Mouse (Mus musculus) lung, adult 2 months (tissue): ENCODE results near the gene Prnp. TPM values are rescaled to one million over a fixed set of nuclear protein-coding genes. Genes with fewer than 3 reads are reported as not detected.

Experiments used
- DNase-seq: peaks from one replicate; pipeline ENCODE4 v3.0.0; 2022
- H3K4me1 ChIP-seq: fragments of 200-500 bp; 2 replicates; pipeline ENCODE4 v1.6.1; 2011; ENCODE audit warnings: low read length; ENCODE audit not compliant: control insufficient read depth, insufficient read depth
- H3K4me3 ChIP-seq: fragments of 200-500 bp; replicated peaks from 2 replicates; pipeline ENCODE3; 2011; ENCODE audit warnings: low read depth, mild to moderate bottlenecking, control low read depth, low read length; ENCODE audit errors: extremely low read depth
- CTCF ChIP-seq: fragments of 200-500 bp; IDR thresholded peaks from 2 replicates; pipeline ENCODE4 v1.5.1; 2011; ENCODE audit warnings: mild to moderate bottlenecking, low read length, control low read depth; ENCODE audit not compliant: insufficient read depth
- POLR2A ChIP-seq: fragments of 200-500 bp; IDR thresholded peaks from 2 replicates; pipeline ENCODE4 v1.6.1; 2011; ENCODE audit warnings: low read depth, mild to moderate bottlenecking, control low read depth, low read length, borderline replicate concordance; ENCODE audit errors: extremely low read depth
- WGBS: fragments of 180-500 bp; shearing (Covaris S2); methylation state at CpG from one replicate; pipeline ENCODE4 v1.1.7; 2018; 5-methylcytosine and 5-hydroxymethylcytosine counted together
- polyA plus RNA-seq: library from polyadenylated mRNA; depleted of rRNA; stranded (reverse); fragments of >200 nt; gene quantifications from 2 replicates; pipeline ENCODE4 v1.2.3, GENCODE M21; 2012

The Prnp gene
- polyA plus RNA-seq, 1 experiment = 102 TPM

DNA sequence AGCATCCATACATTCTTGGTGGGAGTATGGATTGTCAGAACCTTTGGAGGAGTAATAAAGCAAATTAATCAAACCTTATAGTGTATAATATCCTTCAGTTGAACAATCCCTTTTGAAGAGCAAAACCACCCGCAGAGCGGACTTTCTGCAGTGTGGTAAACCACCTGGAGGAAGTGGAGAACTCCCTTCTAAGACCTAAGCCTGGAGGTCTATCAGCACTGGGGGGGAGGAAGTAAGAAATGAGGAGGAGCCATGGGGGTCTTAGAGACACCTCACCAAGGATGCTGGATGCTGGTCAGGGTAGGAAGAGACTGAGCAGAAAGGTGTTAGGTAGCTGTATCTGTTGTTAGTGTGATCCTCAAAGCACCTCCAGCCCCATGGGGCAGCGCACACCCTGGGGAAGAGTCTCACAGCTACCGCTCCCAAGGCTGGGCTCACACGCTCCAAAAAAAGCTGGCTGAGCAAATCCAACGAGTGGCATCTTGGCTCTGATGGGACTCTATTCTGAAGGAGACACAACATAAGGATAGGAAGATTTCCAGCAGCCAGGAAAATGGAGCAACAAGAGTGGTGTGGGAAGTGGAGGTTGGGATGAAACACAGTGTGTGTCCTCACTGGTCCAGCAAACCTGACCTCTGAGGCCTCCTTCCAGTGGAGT, 23.1 kb upstream of the Prnp start:
- no peak overlapping the region for H3K4me3 ChIP-seq
- DNase-seq = no peak
- WGBS = 68% methylated on average over 6 of the region's 6 CpGs
- TF ChIP-seq CTCF = no peak
- TF ChIP-seq POLR2A = no peak
- no peaks in the 10 kb centered on the region; the same call in 1 of the 2 replicates for H3K4me1 ChIP-seq

DNA sequence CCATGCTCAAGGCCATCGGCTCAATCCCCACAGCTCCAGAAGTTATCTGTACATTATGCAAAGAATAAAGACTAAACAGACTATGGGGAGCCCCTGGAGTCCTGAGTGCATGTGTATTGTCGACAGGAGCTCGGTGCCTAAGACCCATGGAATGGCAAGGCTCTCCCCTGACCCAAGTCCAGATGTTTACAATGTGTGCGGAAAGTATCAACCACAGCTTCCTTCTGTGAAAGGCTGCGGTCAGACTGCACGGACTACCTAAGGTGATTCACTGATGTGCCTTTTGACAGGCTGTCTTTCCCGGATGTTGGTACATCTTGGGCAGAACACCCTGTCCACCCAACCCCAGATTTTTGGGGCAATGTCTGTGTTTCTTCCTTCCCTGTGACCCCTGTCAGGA, 21.5 kb upstream of the Prnp start:
- TF ChIP-seq CTCF (no peak), POLR2A (no peak)
- 28% methylated on average over 7 of the region's 7 CpGs for WGBS

DNA sequence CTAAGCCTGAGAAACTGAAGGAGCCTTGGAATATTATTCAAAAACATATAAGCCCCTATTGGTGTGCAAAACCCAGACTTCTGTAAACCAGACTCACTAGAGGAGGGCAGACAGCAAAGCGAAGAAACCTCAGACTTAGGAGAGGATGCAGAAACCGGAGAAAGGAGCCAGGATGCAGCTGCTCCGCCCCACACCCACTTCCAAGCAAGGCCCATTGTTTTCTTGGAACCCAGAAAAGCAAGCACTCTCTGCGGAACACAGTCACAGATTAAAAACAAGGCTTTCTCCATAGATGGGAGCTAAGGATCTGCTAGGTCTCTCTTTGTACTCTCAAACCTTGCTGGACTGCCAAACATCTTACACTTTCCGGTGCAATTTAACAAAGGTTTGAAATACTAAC, 17.2 kb upstream of the Prnp start:
- Histone ChIP-seq H3K4me1 (no peaks in the 10 kb centered on the region; the same call in 1 of the 2 replicates), H3K4me3 (no peak overlapping the region)
- no peak for DNase-seq
- 41% methylated on average over 5 of the region's 5 CpGs for WGBS
- TF ChIP-seq POLR2A (no peak), CTCF (no peak)

More for the DNA sequence above, 21.5 kb upstream of the Prnp start:
- Histone ChIP-seq H3K4me3 (no peak overlapping the region), H3K4me1 (no peaks in the 10 kb centered on the region; the same call in 1 of the 2 replicates)
- DNase-seq = no peak

DNA sequence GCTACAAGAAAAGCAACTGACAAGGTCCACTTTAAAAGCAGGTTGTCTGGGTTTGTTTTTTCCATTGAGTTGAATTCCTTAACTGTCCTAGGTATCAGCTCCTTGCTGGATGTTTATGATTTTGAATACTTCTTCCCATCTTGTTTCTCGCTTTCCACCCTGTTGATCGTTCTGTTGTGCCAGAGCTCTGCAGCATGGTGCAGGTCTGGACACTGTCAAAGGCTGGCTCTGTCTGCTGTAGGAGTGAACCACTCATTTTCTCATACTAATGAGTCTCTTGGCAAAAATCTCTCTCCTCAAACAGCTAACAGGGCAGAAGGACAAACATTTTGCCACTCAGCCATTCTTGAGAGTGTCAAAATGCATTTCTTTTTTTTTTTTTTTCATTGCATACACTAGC, 14.6 kb upstream of the Prnp start:
- H3K4me3 ChIP-seq = no peak overlapping the region
- no peaks in the 10 kb centered on the region; the same call in 1 of the 2 replicates for H3K4me1 ChIP-seq
- 68% methylated on average over 2 of the region's 2 CpGs for WGBS
- no peak for TF ChIP-seq POLR2A
- no peak for TF ChIP-seq CTCF
- DNase-seq = no peak

DNA sequence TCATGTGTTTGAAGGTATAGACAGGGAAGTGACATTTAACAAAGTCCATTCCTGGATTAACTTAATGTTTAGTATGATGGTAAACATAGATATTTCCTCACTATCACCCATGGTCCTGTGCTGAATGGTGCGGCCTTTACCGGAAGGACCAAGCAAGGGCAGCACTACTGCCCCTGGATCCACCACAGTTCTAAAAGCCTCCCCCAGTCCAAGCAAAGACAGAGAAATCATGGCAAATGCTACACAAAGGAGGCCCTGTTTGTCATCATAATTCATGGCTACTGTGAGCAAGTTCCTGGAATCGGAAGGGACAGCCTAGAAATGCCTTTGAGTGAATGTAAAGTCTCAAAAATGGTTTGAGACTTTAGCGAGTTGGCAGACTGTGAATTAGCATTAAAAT, 13.7 kb upstream of the Prnp start:
- TF ChIP-seq POLR2A (no peak), CTCF (no peak)
- Histone ChIP-seq H3K4me1 (no peaks in the 10 kb centered on the region; the same call in 1 of the 2 replicates), H3K4me3 (no peak overlapping the region)
- DNase-seq = no peak
- 95% methylated on average over 4 of the region's 4 CpGs for WGBS

DNA sequence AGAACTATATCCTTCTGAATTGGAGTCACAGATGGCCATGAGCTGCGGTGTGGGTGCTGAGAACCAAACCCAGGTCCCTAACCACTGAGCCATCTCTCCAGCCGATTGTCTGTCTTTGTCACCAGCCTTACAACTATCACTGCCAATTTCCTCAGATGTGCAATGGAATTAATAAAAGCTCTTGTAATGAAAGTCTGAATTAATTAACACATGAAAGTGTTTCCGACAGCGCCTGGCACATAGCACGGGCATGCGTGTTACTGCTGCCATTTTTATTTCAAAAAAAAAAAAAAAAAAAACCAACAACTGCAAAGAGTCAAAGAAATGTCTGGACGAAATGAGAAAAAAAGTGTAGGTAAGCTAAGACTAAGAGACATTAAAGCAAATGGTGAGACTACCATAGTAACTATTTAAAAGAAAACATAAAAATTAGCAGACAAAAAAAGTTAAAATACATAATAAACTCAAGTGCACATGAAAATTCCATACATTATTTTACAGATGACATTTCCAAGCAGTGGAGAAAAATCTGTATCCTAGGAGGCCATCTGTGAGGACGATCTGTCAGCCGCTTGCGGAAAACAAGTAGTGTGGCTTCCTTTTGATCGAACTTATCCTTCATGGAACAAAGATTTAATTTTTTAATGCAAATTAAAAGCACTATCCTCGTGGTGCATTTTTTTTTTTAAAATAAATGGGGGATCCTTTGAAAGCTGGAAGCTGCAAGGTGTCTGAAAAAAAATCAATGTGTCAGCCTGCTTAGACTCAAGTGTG, 12.2 kb upstream of the Prnp start:
- 88% methylated on average over 12 of the region's 12 CpGs for WGBS
- H3K4me3 ChIP-seq = no peak overlapping the region
- TF ChIP-seq CTCF (no peak), POLR2A (no peak)
- no peaks in the 10 kb centered on the region for H3K4me1 ChIP-seq
- no peak for DNase-seq

DNA sequence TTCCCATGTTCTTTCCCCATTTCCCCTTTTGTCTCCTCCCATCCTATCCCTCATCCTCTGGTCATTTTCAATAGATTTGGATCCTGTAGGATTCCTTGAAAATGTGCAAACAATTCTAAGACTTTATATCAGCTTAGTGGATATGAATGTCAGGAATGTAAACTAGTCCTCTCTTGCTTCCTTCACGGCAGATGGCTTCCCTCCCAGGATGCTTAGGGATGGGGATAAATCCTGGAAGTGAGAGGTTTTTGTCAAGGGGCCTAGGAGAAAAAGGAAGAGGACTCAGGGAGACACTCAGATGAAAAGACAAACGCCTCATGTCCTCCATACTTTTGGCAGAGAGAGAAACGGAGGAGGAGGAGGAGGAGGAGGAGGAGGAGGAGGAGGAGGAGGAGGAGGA, 7.3 kb upstream of the Prnp start:
- no peaks in the 10 kb centered on the region for H3K4me1 ChIP-seq
- WGBS = 19% methylated on average over 2 of the region's 3 CpGs
- no peak for TF ChIP-seq POLR2A
- no peak for TF ChIP-seq CTCF

DNA sequence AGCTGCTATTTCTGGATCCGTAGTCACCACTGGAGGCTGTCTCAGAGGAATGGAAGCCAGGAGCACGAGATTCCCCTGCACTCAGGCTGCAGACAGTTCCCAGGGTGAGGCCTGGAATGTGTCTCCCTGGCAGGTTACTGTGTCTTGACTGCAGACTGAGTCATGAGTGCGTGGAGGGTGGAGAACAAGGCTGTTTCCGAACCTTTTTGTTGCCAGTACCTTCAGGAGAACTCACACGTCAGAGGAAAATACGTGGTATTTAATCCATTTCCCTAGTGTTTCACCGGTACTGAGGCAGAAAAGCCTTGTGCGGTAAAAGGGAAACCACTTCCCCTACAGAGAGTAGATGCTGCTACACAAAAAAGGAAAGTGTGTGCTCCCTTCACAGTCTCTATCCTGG, 6.9 kb upstream of the Prnp start:
- DNase-seq = peak; percentile 33
- no peak overlapping the region for H3K4me3 ChIP-seq
- H3K4me1 ChIP-seq = no peaks in the 10 kb centered on the region
- TF ChIP-seq CTCF = no peak
- no peak for TF ChIP-seq POLR2A
- WGBS = 42% methylated on average over 8 of the region's 8 CpGs

More for the DNA sequence above, 7.3 kb upstream of the Prnp start:
- no peak for DNase-seq
- no peak overlapping the region for H3K4me3 ChIP-seq

DNA sequence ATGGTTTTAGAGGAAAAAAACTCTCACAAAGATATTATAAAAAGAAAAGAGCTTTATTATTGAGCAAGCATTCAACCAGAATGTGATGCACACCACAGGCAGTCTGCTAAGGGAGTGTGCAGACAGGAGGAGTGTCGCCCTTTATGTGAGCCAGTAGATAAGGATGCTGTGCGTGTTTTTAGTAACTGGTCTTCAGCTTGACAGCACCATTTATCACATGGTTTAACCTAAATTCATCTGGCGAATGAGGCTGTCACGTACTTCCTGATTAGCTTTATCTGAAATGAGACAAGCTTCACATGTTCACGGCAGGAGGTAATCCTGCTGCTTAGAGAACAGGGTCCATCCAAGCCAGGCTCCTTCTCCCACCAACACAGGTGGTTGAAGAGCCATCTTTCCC, 4.7 kb upstream of the Prnp start:
- no peak for DNase-seq
- H3K4me3 ChIP-seq = no peak overlapping the region
- TF ChIP-seq POLR2A (no peak), CTCF (no peak)
- 42% methylated on average over 5 of the region's 5 CpGs for WGBS
- peaks cover 1% of the 10 kb centered on the region; the same call in 1 of the 2 replicates for H3K4me1 ChIP-seq

DNA sequence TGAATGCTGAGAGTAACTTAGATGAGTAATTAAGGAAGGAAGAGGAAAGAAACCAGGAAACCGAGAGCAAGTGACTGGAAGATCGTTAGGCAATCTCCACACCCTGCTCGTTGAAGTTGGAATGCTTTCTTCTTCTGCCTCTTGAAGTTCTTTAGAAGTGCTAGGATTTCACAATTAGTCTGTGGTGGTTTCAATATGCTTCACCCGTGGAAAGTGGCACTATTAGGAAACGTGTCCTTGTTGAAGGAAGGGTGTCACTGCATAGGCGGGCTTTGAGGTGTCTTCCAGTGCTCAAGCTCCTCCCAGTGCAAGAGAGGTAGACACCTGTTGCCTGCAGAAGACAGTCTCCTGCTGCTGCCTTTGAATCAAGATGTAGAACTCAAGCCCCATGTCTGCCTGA, 4.0 kb upstream of the Prnp start:
- 33% methylated on average over 6 of the region's 6 CpGs for WGBS
- TF ChIP-seq CTCF (no peak), POLR2A (no peak)
- Histone ChIP-seq H3K4me3 (no peak overlapping the region), H3K4me1 (peaks cover 4% of the 10 kb centered on the region)
- peak; percentile 40 for DNase-seq
